Mouse (Mus musculus): Measurements from ENCODE around the gene Tbck. TPM values are rescaled to one million over a fixed set of nuclear protein-coding genes. Genes with fewer than 3 reads are reported as not detected.

Tbck gene
- polyA plus RNA-seq, 2 experiments from 2014 or later: 28.0 to 31.0 TPM

DNA sequence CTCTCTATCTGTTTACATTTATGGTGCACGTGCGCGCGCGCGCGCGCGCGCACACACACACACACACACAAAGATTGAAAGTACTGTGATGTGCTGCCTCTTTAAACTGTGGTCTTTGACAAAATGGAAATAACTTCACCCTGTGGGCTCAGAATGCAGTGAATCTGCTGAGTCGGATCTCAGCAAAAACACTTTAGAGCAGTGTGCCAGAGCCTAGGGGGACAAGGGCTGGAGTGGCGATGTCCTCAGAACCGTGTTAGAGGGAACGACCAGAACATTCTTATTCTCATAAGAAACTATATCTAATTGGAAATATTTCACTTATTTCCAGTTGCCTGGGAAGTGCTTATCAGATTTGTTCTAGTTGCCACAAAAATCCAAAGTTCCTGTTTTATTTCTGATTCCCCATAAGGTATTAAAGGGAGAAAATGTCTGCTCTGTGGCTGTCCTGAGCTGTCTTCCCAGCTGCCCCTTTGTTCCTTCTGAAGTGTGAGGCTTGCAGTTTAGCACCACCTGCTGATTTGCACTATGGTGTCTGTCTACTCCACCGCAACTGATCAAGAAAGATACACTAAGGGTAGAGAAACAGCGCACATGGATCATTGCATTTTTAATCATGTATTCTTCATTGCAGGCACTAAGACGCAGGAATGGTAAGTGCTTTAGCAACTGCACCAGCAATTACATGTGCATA, 82.2 kb downstream of the Tbck start:
- no peak for ATAC-seq

DNA sequence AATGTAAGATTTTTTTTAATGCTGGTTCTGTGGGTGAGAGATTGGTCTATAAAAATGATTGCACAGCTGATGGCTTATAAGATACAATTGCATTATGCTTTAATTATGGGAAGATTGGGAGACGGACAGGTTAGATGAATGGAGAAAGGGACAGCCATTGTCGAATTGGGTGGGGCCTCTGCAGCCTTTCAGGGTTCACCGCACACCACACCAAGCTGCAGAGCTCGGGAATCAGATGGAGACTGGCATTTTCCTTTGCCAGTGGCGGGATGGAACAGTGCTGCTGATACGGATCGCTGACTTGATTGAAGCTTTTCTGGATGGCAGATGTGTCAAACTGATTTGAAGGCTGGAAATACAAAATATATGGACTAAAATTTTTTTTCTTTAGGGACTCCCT, 88.1 kb downstream of the Tbck start:
- no peak for ATAC-seq

DNA sequence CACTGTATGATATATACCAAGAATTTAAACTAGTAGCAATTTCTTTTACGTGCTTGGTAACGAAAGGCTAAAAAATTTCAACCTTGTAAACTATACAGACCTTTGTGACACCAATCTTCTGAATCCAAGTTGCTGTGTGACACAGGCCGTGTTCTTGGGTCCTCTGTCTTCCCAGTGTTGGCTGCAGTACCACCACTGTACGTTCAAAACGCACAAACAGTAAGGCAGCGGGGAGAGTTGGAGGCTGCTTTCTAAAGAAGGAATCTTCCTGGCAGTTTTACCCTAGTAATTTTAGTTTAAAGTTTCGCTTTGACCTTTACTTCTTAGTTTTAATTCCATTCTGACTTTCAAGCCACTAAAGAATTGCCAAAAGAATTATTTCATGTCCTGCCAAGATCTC, 92.7 kb downstream of the Tbck start:
- ATAC-seq: no peak

DNA sequence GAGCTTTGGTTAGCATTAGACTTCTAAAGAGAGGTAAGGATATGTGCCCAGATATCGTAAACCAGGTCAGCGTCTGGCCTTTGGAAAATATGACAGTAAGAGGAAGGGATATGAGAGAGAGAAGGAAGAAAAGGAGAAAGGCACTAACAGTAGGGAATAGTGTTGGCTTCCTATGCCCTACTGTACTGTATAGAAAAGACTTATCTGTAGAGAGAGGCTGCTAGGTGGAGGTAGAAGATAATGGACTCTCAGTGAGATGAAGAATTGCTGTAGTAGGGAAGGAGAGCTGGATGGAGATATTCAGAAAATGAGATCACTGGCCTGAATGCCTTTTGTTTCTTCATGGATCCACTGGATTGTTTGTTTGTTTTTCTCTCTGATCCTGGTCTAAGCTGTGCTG, 97.2 kb downstream of the Tbck start:
- ATAC-seq: no peak

DNA sequence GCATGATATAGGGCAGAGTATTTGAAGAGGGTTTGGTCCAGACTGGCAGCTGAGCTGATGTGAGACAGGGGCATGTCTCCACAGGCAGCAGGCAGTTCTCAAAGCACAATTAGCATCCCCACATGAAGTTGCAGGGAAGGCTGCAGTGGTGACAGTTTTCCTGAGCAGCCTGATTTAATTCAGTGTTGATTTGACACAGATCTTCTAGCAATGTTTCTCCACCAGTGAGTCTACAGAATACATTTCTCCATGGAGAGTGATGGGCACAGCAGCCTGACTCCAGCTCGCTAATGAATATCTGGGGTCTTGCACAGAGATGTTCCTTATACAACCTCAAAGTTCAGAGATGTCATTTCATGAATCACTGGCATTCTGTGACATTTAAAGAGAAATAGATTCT, 99.1 kb downstream of the Tbck start:
- ATAC-seq: no peak

DNA sequence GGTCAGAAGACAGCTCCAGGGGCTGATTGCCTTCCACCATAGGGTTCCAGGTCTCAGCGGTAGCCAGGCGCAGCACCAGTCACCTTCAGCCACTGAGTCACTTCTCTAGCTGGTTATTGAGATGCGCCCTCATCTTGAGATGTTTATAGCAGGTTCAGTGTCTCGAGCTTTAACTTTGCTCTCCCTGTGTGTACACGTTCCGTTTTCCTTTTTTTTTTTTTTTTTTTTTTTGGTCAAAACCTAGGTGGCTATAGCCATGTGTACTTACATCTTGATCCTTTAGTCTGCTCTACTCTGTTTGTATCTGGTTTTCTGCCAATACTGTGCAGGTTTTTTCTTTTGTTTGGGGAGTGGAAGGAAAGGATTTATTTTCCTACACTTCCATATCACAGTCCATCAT, 100.8 kb downstream of the Tbck start:
- ATAC-seq: no peak

DNA sequence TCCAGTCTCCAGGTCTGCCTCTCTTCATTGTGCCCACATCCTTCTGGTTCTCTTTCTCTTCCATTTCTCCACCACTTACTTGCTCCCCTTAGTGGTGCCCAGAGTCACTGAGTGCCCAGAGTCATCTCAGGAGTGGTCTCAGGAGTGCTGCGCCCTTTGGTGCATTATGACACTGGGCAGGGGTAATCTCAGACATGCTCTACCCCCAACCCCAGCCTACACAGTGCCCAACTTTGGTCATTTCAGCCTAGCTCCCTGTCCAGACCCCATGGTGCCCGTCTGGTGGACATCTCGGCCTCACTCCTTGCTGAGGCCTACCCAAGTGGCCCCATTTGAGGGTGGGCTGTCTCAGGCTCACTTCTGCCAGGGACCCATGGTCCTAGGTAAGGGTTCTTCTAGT, 102.7 kb downstream of the Tbck start:
- ATAC-seq: no peak

DNA sequence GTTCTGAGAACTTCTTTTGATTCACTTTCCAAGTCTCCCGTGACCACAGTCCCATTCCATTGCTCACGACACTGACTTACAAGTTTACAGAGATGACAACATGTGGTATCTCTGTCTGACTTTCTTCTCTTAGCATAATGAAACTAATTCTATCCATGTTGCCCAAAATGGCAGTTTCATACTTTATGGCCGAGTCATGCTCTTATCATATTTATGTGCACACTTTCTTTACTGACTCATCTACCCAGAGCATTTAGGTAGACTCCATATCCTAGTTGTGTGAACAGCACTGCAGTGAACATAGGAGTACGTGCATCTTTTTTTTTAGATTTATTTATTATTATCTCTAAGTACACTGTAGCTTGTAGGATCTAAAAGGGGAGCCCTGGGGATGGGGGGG, 103.8 kb downstream of the Tbck start:
- ATAC-seq: no peak

DNA sequence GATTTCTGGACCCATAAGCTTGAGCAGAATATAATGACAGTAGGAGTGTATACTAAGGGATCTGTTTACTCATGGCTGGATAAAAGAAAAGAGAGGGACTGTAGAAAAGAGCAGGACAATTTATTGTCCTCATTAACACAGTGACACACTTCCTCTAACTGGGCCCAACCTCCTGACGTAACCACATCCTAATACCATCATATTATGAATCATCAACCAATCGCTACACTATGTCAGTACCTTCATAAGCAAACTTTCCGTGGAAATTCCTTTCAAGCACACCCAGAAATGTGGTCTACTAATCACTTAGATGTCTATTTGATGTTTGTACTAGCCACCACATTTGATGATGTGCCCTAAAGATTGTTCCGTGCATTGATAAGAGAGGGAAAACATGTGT, 107.2 kb downstream of the Tbck start:
- ATAC-seq: peak; percentile 90

DNA sequence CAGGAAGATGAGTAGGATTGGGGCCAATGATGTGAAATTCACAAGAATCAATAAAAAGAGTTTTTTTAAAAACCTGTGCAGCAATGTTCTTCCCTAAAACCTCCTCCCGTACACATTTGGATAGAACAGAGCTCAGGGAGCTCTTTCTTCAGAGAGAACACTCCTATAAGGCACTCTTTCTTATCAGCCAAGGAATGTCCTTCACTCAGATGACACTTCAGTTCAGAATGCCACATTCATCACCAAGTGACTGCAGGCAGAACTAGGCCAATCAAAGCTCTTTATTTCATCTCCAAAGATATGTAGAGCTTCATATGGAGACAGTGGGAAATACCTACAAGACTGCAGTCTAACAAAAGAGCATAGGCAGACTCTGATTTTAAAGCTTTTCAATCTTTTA, 116.3 kb downstream of the Tbck start:
- no peak for ATAC-seq

DNA sequence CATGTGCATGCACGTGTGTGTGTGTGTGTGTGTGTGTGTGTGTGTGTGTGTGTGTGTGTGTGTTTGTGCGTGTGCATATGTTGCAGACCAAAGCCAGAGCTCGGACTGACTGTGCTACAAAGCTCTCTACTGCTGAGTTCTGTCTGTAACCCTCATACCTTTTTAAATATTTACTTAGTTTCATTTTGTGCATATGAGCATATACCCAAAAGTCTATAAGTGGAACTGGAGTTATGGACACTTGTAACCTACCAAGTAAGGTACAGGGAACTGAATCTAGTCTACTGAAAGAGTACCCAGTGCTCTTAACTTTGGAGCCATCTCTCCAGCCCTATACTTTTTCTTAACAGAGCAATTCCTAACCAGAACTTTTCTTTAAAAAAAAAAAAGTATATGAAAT, 118.0 kb downstream of the Tbck start:
- ATAC-seq: no peak

DNA sequence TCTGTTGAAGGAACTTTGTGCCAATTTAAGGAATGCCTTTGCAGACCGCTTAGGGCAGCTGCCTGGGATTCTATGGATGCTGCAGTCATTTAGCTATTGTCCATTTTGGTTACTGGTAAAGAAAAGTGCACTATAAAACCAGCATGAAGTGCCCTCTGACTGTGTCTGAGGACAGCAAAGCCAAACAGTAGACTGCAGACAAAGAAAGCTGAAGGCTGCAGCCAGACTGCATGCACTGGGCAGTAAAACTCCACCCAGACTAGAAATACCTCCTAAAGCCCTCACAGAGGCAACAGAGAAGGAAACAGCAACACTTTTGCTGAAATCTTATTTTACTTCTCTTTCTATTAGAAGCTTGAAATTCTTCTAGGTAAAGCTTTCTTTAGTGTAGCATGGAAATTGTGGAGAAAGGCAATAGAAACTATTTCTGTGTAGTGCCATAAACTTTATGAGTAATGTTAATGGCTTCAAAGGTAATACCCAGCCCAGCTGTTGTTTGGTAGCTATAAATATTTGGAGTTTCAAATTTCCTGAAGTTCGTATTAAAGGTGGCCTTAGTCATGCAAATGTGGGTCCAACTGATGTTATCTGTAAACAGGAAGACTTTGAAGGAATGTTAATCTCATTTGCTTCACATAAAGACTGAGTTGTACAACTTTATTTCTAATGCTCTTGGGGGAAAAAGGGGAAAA, 124.1 kb downstream of the Tbck start:
- no peak for ATAC-seq

DNA sequence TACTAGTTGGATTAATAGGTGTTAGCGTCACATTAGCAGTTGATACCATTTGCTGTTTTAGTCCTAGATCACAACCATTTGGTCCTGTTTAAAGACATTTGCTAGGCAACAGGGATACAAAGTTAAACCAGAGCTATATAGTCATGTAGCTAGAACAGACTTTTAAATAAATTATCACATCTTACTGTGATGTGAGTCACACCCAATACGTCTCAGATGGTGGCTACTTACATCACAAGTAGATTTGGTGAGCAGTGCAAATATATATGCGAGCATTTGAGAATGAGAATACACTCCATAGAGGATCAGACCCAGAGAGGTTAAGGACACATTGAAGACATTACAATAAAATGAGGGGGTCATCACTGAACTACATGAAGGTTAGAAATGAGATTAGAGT, 125.0 kb downstream of the Tbck start:
- no peak for ATAC-seq

DNA sequence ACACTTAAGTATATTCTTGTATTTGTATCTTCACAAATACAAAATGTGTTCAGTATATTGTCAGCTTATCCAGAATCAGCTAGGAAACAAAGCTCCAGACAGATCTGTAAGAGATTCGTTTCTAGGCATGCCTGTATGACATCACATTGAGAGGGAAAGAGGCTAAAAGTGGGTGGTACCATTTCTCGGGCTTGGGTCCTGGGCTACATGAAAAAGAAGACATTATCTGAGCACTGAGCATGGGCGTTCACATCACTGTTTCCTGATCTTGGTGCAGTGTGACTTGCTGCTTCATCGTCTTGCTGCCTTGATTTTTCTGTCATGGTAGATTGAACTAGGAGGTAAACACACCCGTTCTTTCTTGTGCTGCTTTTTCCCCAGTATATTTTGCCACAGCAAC, 127.8 kb downstream of the Tbck start:
- ATAC-seq: no peak

DNA sequence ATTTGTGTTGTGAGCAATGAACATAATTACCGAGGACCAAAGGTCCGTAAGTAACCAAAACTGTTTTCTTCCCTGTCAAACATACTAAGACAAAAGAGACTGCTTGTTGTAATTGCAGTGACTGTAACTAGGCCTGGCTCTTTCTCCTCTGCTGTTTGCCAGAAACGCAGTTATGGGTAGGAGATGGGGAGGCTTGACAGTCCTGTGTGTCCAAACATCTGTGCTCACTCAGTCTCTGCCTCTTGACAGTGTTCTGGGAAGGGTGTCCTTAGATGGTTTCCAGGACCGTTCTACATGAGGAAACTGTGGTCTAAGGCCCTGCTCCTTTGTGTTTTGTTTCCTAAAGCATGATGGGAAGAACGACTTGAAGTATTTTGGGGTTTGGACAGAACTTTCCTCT, 128.4 kb downstream of the Tbck start:
- ATAC-seq: no peak

DNA sequence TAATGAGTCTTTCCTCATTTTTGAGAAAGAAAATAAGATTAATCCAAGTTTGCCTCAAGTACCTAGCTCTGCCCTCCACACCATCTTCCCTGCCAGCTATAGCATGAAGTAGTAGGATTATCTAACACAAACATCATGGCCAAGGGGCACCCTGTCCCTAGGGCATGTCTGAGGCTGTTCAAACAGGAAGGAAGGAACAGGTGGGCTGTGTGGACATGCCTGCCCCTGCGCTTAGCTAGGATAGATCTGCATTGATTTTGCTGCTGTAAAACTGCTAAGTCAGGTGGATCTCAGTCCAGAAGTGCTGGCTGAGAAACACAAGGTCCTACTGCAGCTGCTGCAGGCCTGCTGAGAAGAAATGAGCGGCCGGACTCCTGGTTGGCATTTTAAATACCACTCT, 129.2 kb downstream of the Tbck start:
- ATAC-seq: no peak

DNA sequence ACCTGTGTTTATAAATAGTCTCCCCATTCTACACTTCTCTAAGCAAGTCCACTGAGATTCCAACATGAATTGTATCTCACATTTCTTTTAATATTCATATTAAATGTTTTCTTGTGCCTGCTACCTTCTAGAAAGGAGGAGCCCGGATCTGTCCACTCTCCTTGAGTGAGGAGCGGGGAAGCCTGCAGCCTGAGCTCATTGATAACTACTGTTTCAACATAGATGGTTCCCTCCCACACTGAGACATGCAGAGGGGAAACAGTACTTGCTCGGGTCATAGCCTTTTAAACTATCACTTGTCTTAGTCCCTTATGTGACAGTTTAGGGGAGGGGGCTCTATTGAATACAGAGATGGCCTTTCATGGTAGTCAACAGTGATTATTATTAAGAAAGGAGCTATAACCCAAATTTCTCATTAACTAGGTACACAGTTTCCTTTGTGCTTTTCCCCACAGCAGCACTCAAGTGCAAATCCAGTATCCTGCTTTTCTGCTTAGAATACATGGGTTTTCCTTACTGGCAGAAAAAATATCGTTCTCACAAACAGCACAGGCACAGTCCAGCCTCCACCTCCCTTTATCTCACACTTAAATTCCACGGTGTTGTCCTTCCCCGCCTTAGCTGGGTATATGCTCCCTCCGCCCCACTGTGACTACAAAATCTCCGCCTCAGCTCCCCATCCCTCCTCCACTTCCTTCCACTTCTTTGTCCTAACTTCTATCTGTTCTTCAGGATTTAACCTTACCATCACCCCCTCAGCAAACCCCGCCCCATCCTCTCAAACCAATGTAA, 130.0 kb downstream of the Tbck start:
- ATAC-seq: no peak

DNA sequence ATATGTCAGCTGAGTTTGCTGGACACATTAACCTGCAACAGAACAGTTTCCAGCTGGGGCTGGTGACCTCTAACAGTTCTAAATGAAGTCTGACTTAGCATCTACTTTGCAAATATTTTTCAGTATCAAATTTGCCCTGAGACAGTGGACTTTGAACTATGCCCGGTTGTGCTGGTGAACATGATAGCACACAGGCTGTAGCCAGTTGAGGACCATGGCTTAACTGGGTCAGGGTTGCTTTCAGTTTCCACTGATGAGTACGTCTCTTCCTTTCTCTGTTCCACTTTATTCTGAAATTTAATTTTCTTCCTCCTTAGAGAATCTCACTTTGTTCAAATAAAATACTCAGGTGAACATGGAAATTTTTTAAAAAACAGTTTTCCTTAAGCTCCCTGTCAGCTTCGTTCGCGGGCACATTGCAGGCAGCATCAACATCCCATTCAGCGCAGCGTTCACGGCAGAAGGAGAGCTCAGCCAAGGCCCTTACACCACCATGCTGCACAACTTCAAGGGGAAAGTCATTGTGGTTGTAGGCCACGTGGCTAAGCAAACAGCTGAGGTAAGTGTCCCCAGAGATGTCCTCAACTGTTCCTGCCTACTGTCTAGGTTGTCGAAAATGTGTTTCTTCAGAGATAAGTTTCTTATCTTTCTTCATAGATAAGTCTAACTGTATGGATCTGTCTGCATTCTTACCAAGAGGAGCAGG, 131.0 kb downstream of the Tbck start:
- no peak for ATAC-seq

DNA sequence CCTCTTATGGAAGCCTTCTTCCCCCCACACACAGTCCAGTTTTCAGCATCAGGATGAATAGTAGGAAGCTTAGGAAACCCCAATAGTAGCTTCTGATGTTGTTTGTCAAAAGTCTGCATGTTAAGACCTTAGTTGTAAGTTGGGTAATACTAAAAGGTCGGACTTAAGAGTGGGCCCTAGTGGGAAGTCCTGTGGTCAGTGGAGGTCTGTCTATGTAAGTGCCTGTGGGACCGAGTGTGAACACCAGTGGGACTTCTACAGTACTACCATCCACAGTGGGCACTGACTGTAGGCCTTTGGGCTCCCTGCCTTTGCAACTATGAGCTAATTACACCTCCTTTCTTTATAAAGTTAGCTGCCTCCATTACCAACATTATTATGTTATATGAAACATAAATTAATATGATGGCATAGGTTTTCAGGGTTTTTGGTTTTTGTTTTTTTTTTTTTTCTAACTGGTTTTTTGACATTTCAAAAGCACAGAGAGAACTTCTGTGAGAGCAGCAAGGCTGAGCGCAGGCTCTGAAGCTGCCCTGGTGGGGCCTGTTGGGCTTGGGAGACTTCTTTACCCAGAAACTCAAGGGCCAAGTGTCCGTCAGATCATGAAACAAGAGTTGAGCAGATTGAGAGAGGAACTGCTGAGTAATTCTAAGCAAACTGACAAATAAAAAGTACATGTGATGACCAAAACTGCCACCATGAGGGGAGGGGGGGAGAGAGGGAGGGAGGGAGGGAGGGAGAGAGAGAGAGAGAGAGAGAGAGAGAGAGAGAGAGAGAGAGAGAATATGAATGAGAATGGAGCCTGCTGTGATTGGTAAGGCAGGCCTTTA, 131.8 kb downstream of the Tbck start:
- no peak for ATAC-seq

DNA sequence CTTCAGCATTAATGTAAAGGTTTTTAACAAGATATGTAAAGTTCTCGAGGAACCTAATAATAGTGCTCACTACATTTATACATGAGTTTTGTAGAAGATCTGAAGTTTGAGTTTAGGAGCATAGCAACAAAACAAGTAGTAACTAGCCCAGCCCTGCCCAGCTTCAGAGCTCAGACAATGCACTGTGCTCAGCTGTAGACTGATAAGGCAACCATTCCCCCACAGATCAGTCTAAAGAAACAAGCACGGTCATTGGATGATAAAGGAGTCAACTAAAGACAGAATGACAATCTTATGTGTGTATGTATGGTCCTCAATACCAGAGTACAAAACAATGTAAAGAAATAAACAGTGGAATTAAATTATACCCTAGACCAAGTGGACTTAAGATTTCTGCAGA, 135.5 kb downstream of the Tbck start:
- no peak for ATAC-seq

DNA sequence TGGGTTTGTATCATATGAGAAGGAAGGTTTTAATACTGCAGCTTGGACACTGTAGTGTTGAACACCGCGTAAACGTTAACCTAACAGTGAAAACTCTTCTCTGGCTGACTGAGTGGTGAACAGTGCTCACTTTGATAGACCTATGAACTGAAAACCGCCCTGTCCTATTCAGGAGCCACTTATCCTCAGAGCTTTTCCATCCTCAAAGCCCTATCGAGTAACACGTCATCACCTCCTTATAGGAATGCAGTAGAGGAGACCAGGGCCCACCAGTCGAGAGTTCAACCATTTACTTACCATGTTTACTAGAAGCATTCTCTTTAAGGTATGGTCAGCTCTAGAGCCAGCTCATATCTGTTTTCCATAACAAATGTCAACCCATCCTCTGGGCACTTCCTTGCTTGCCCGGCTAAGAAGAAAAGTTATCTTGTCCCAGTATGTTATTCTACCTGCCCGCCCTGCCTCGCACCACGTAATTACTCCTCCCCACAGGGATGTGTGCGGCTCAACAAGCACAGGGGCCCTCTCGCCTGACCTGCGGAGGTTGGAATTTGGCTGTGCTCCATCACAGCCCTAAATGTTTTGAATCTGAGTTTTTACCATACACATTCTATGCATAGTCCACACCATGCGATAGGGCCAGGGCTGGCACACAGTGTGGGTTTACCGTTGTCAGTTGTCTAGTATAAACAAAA, 147.4 kb downstream of the Tbck start:
- ATAC-seq: no peak
